Mouse (Mus musculus) heart, adult 2 months (tissue): Measurements from ENCODE around the gene Itgb3.

ENCODE experiments used
- CTCF ChIP-seq: fragments of 200-600 bp; IDR thresholded peaks from 2 replicates; pipeline ENCODE4 v1.8.1; 2022; ENCODE audit warnings: antibody characterized with exemption, mild to moderate bottlenecking, moderate library complexity
- POLR2A ChIP-seq: fragments of 200-500 bp; IDR thresholded peaks from 2 replicates; pipeline ENCODE4 v1.6.1; 2011; ENCODE audit warnings: mild to moderate bottlenecking, low read depth, low read length, control low read depth; ENCODE audit not compliant: insufficient read depth

DNA sequence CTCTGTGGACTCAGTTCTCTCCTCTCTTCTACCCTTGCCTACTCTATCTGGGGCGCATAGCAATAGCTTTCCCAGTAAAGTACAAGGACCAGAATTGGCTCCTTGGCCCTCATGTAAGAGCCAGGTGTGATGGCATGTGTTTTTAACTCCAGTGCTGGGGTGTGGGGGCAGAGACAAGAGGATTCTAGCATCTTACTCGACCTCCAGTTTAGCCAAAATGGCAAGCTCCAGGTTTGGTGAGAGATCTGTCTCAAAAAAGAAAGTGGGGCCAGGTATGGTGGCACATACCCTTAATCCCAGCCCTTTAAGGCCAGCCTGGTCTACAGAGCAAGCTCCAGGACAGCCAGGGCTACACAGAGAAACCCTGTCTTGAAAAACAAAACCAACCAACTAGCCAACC is 41.0 kb upstream of the Itgb3 start:
- TF ChIP-seq CTCF = no peak
- TF ChIP-seq POLR2A = no peak
